Mouse (Mus musculus) mature B cell (primary cell): ENCODE results near the gene Svep1.

ENCODE experiments used
- in situ Hi-C: fragments of 300-500 bp; cut with MboI; formaldehyde crosslinking; loops from 2 replicates; pipeline ENCODE4 v1.14.3; 2019

The Svep1 gene

DNA sequence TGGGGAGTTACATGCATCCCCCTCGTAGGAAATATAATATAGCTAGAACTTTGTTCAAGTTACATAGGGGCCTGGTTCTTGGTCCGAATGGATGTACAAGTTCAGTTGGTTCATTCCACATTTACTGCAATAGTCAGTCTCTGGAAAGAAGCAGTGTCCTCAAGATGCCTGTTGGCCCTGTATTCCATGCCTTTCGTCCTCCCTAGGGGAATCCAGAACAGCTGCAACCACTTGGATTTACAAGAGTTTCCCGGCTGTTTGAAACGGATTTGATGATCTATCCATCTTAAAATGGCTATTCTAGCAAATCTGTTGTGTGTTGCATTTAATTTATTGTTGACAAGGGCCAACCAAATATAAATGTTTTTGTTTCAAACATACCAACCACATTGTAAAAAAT lies 36.2 kb downstream of the Svep1 start:
- in situ Hi-C loops: no loop called here

DNA sequence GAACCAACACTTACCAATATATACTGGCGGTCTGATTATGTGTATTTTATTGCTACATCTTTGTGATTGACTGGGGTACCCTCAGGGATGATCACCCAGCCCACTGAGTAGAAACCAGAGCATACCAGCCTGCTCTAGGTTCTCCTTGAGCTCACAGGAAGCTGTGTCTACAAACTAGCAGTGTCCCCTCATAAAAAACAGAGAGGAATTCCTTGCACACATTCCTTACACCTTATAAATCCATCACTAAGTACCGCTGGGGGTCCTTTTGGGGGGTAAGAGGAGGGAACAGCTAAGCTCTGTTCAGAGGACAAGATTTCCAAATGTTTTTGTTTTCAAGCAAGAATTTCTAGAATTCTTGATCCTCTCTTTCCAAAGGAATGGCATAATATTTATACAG lies 36.7 kb downstream of the Svep1 start:
- in situ Hi-C loops: no loop called here

- in situ Hi-C loops: no loop called here
Measured at GRCm38 (mm10) chr4:58168366-58168765, 38.3 kb downstream of the Svep1 start.

GRCm38 (mm10) chr4:58165711-58166110 lies 40.9 kb downstream of the Svep1 start:
- in situ Hi-C loops: no loop called here

DNA sequence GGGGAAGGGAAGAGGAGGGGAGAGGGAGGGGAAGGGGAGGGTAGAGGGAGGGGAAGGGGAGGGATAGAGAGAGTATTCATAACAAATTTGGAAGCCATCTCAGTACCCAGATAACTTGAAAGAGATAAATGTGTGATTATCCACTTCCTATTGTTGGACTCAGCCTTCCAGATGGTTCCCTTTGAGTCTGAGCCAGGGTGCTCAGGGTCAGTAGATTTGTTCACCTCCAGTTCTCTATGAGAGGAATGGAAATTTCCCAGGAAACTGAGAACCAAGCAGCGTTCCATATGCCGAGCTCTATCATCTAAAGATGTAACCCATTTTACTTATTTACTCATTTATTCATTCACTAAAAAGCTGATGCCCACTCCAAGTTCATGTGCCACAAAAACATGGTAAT lies 44.8 kb downstream of the Svep1 start:
- in situ Hi-C loops: no loop called here

- in situ Hi-C loops: no loop called here
Measured at GRCm38 (mm10) chr4:58159564-58159963, 47.1 kb downstream of the Svep1 start.

DNA sequence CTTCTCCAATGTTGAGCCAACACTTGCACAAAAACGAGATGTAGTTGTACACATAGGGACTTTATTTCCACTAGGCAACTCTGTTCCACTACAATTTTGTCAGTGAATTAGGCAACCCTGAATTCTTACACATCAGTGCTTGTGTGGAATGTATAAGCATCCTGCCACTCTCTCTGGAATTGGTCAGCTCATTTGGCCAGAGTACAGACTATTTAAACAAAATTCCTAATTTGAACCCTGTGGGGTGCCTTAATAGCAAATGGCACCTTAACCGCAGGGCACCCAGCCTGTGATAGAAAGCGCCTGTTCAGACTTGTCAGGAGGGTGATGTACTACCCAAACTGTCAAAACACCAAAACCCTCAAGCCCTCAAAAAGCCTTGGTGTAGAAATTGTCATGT lies 56.4 kb downstream of the Svep1 start:
- in situ Hi-C loops: no loop called here

DNA sequence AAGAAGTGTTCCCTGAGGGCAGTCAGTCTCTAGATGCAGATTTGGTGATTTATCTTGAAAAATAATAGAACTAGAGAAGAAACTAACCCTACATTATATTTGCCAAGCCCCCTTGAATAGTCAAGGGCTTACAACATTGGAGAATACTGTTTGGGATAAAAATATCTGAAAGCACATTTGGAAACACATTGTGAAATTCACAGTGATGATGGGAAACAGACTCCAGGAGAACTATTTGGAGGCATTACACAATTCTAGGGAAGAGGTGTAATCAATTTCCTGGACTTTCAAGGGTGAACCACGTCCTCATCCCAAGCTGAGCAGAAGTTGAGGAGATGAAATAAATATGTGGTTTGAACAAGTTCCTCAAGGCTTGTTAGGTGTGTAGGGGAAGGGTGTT lies 57.5 kb downstream of the Svep1 start:
- in situ Hi-C loops: no loop called here

GRCm38 (mm10) chr4:58148547-58148946 lies 58.1 kb downstream of the Svep1 start:
- in situ Hi-C loops: no loop called here

DNA sequence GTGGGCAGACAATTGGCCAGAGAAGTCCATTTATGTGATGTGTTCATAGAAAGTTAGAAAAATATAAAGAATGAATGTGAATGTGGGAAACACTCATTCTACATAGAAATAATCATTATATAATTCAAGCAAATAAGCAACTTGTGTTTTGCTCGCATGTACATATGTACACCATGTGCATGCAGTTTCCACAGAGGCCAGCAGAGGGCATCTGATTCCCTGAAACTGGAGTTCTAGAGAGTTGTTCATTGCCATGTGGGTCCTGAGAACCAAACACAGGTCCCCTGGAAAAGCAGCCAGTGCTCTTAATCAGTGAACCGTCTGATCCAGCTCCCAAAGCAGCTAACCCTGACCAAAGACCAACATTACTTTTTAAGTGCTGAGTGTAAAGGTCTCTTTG lies 60.0 kb downstream of the Svep1 start:
- in situ Hi-C loops: no loop called here

- in situ Hi-C loops: no loop called here
Measured at GRCm38 (mm10) chr4:58139764-58140556, 66.7 kb downstream of the Svep1 start.

DNA sequence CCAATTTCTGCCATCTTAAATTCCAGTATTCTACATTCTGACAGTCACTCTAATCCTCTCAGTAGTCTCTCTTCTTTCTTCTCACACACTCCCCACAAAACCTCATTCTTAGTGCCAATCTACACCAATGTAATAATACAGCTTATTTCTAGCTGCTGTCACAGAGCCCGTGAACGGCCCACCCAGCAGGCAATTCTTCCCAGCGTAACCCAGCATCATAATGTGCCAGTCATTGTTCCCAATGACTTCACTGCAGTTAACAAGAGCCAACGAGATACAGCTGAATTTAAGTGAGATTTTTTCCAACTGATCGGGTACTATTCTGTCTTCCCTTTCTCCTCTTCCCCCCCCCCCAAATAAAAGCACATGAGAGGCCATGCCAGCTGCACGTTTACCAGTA lies 67.4 kb downstream of the Svep1 start:
- in situ Hi-C loops: no loop called here

GRCm38 (mm10) chr4:58133610-58134309 lies 72.9 kb downstream of the Svep1 start:
- in situ Hi-C loops: no loop called here

DNA sequence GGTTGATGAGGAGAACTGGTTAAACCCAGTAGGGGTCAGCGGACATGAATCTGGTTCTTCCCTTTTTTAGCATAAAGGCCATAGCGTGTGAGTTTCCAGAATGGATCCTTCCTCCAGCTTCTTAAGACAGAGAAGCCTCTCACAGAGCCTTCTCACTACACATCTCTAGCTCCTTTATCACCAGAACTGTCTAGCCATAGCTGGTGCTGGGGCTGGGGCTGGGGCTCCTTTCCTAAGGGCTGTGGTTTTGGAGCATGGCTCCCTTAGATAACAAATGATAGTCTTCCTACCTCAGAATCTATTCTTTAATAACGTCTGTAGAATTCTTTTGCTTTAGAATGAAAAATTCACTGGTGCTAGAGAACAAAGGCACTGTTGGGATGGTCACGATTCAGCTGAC lies 76.8 kb downstream of the Svep1 start:
- in situ Hi-C loops: no loop called here

DNA sequence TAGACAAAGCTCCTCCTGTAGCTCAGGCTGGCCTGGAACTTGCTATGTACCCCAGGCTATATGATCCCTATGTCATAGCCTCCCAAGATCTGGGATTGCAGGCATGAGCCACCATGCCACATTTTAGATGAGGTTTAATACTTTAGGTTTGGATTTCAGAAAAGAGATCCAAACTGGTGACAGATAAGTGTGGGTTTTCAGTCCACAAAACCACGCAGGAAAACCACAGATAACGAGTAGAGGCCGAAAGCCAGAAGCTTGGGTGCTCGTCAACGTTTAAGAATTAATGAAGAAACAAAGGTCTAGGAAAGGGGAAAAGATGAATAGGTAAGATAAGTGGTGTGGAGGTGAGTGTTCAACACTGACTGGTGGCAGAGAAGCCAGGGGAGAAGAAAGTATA lies 79.6 kb downstream of the Svep1 start:
- in situ Hi-C loops: no loop called here

GRCm38 (mm10) chr4:58115452-58115851 lies 91.2 kb downstream of the Svep1 start:
- in situ Hi-C loops: no loop called here

DNA sequence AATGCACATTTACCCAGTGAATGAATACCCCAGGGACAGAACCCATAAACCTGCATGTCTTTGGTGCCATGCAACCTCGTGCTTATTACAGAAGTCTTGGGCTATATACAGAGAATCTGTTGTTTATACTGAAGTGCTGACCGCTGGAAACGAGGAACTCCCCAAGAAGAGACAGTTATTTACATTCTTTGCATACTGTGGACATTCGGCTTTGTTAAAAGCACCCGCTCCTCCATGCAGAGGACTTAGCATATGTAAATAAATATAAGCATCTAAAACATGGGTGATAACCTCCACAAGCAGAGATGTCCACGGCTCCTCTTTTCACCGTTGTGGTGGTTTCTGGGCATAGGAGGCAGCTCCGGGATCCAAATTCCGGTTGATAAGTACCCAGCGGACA lies 95.7 kb downstream of the Svep1 start:
- in situ Hi-C loops: no loop called here

DNA sequence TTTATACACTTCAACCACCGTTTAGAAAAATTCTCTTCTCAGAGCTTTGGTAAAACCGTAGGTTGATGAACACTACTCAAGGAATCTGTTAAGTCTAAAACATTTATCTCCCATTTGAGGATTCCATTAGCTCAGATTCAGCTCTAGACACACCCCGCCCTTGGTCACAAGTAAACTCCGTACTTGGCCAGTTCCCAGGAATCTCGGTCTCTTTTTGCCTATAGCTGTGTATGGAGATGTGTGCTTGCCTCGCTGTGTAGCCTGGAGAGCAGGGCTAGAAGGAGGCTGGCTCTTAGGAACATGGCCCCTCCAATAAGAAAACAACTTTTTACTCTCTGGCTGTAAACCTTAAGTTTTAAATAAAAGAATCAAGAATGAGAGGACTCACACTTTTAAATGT lies 96.9 kb downstream of the Svep1 start:
- in situ Hi-C loops: no loop called here

- in situ Hi-C loops: no loop called here
Measured at GRCm38 (mm10) chr4:58108364-58108763, 98.3 kb downstream of the Svep1 start.

DNA sequence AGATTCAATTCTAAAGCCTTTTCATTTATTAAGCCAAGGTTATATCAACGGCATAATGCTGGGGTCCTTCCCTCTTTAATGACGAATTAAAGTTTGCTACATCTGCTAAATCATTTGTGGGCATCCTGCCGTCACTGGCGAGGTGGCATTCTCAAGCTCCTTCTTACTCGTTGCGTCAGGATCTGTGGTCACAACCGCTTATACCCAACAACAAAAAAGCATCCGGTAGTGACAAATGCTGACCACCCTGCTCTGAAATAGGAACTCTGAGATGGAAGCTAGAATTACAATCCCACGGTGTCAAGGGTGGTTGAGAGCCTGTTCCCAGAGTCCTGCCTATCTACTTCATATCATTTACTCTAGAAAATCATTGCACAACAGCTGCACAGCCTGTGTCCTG lies 108.9 kb downstream of the Svep1 start:
- in situ Hi-C loops: no loop called here

GRCm38 (mm10) chr4:58086738-58087137 lies 119.9 kb downstream of the Svep1 start:
- in situ Hi-C loops: no loop called here

DNA sequence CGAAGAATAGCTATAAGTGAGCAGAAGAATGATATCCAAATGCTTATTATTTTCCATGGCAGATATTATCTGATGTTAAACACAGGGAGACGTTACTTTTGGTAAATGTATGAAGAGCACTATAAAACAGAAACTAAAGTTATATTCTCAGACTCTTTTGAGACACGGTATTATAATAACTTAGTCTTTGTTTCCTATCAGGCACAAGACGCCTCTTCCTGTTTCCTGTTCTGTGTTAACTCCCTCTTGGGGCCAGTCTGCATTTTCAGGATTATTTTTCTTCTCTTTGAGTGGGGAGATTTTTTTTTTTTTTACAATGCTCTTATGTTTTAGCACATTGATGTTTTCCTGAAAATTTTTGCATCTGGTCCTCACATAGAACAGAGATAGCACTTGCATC lies 120.5 kb downstream of the Svep1 start:
- in situ Hi-C loops: no loop called here

- in situ Hi-C loops: no loop called here
Measured at GRCm38 (mm10) chr4:58085340-58085739, 121.3 kb downstream of the Svep1 start.

DNA sequence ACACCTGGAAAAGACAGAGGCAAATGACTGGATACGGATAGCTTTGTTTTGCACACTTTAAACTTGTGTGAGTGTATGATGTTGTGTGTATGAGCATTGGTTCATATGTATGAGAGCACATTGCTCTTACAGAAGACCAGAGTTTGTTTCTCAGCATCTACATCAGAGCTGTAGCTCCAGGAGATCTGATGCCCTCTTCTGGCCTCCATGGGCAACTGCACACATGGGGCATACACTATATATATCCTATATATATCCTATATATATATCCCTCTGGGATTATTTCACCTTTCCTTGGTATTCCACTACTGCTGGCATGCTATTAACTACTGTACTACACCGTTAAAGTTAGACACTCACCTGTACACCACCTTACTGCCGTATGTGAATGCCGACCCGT lies 122.5 kb downstream of the Svep1 start:
- in situ Hi-C loops: no loop called here
